In genomic region chr9:114562919-114563751, GRCm38 (mm10) we compare ENCODE assay signal across 8 mouse cellular contexts. TPM values are rescaled to one million over a fixed set of nuclear protein-coding genes. Genes with fewer than 3 reads are reported as not detected.
A peak's percentile ranks its signal among the peaks of the same experiment; 100 is the strongest.
DNase-seq lines count a peak whose midpoint lies in the region; ATAC-seq and TF ChIP-seq lines count a peak whose summit lies in the region.

No protein-coding gene starts in this region.

- TF ChIP-seq POLR2A in small intestine, adult 2 months (IDR thresholded peaks at IDR 0.05; ENCODE audit: low read depth, low read length): no peak

- peak overlapping the region; percentile 54 for H3K4me3 ChIP-seq in layer of hippocampus, adult 2 months
- H3K4me3 ChIP-seq in brown adipose tissue, adult 24 weeks (ENCODE audit: insufficient read depth, low read depth, low read length): peak overlapping the region; percentile 35; the same call in 1 of the 2 replicates
- H3K4me3 ChIP-seq in forebrain, postnatal 0 days (ENCODE audit: low read depth, low read length): peak overlapping the region; percentile 53
- peak overlapping the region; percentile 59 for H3K4me3 ChIP-seq in liver, embryonic 12.5 days
- H3K4me3 ChIP-seq in small intestine, adult 2 months (ENCODE audit: low read depth, low read length): peak overlapping the region; percentile 59

- peak overlapping the region; percentile 77 for H3K4me2 ChIP-seq in forebrain, postnatal 0 days (ENCODE audit: low read depth)
- peak overlapping the region; percentile 66 for H3K4me2 ChIP-seq in liver, embryonic 12.5 days

- no peaks in the 10 kb centered on the region for H3K9me3 ChIP-seq in forebrain, postnatal 0 days (ENCODE audit: low read length)
- H3K9me3 ChIP-seq in liver, embryonic 12.5 days (replicated peaks): no peaks in the 10 kb centered on the region

- ATAC-seq in forebrain, postnatal 0 days: peak; percentile 86
- ATAC-seq in liver, embryonic 12.5 days: no peak

- WGBS in forebrain, postnatal 0 days: 2% methylated on average over 104 of the region's 122 CpGs
- 2% methylated on average over 117 of the region's 122 CpGs for WGBS in liver, embryonic 12.5 days (ENCODE audit: insufficient replicate concordance)
- WGBS in small intestine, adult 2 months: under 1% methylated on average over 104 of the region's 122 CpGs

- peak overlapping the region; percentile 57 for H3K9ac ChIP-seq in forebrain, postnatal 0 days
- H3K9ac ChIP-seq in liver, embryonic 12.5 days: peak overlapping the region; percentile 63

- DNase-seq in layer of hippocampus, adult 2 months (ENCODE audit: low spot score in 2 of 2): no peak
- DNase-seq in layer of hippocampus, adult 9-11 months: no peak
- DNase-seq in forebrain, postnatal 0 days: peak; percentile 69
- no peak for DNase-seq in ovary, postnatal 14 days (ENCODE audit: low spot score)
- no peak for DNase-seq in adrenal gland, adult 18-20 months (ENCODE audit: low spot score in 2 of 2)

- H3K27ac ChIP-seq in layer of hippocampus, adult 2 months: peak overlapping the region; percentile 59; the same call in 1 of the 2 replicates
- no peak overlapping the region for H3K27ac ChIP-seq in brown adipose tissue, adult 24 weeks (replicated peaks; ENCODE audit: low read depth, low read length)
- no peak overlapping the region for H3K27ac ChIP-seq in forebrain, postnatal 0 days (ENCODE audit: low read depth, low read length)
- H3K27ac ChIP-seq in liver, embryonic 12.5 days: peak overlapping the region; percentile 74
- H3K27ac ChIP-seq in small intestine, adult 2 months (ENCODE audit: insufficient read depth, low read depth, low read length): no peak overlapping the region

- H3K27me3 ChIP-seq in forebrain, postnatal 0 days (ENCODE audit: insufficient read depth, low read length): peaks cover 49% of the 10 kb centered on the region
- H3K27me3 ChIP-seq in liver, embryonic 12.5 days (replicated peaks): peaks cover 89% of the 10 kb centered on the region
- peaks cover 68% of the 10 kb centered on the region for H3K27me3 ChIP-seq in small intestine, adult 2 months (ENCODE audit: control insufficient read depth, insufficient read depth, low read length)

- no peaks in the 10 kb centered on the region for H3K36me3 ChIP-seq in forebrain, postnatal 0 days (ENCODE audit: insufficient read depth)
- H3K36me3 ChIP-seq in liver, embryonic 12.5 days: no peaks in the 10 kb centered on the region
- no peaks in the 10 kb centered on the region for H3K36me3 ChIP-seq in small intestine, adult 2 months (ENCODE audit: control insufficient read depth, insufficient read depth, low read length)

- TF ChIP-seq CTCF in layer of hippocampus, adult 2 months (conservative IDR thresholded peaks at IDR 0.05): no peak
- no peak for TF ChIP-seq CTCF in forebrain, postnatal 0 days (IDR thresholded peaks at IDR 0.05; ENCODE audit: low read depth)
- no peak for TF ChIP-seq CTCF in small intestine, adult 2 months (IDR thresholded peaks at IDR 0.05; ENCODE audit: extremely low read depth, insufficient read length, insufficient replicate concordance, low read depth, low read length)

- H3K4me1 ChIP-seq in brown adipose tissue, adult 24 weeks (ENCODE audit: control insufficient read depth, insufficient read depth, insufficient read length, low read length): no peaks in the 10 kb centered on the region; the same call in 1 of the 2 replicates
- H3K4me1 ChIP-seq in forebrain, postnatal 0 days (ENCODE audit: insufficient read depth): 0 out of 2 replicates have a peak, but pooled peaks cover 2% of the 10 kb centered on the region
- H3K4me1 ChIP-seq in liver, embryonic 12.5 days: 0 out of 2 replicates have a peak, but pooled peaks cover 14% of the 10 kb centered on the region
- H3K4me1 ChIP-seq in small intestine, adult 2 months (ENCODE audit: control insufficient read depth, insufficient read depth, insufficient read length, low read length): peaks cover 9% of the 10 kb centered on the region; the same call in 1 of the 2 replicates

RNA-seq across cellular contexts. Expression of gene Trim71, which starts 1.0 kb away (rescaled TPM):
- total RNA-seq in layer of hippocampus, adult 2 months (2021): 1 to 10 TPM; 1.3 to 1.4 TPM
- not detected in 2 replicates for polyA plus RNA-seq in brown adipose tissue, adult 24 weeks (2012; ENCODE audit: insufficient read depth, insufficient read length, missing spikeins)
- 0.08 and 0.19 TPM in 2 replicates for total RNA-seq in forebrain, postnatal 0 days (2014; rRNA removed)
- polyA plus RNA-seq in forebrain, postnatal 0 days (2015; fragmentation: Nextera tagmentation; extraction: Ambion mirVana): 0.10 and 0.13 TPM in 2 replicates
- 1.7 and 2.0 TPM in 2 replicates for polyA plus RNA-seq in liver, embryonic 12.5 days (2016; fragmentation: Nextera tagmentation; extraction: Ambion mirVana)
- polyA plus RNA-seq in small intestine, adult 2 months (2012; rRNA removed): not detected in 2 replicates
- total RNA-seq in adrenal gland, adult 18-20 months (2021): not detected

RNA-seq across cellular contexts. Expression of gene C130032M10Rik, which starts 47.6 kb away (rescaled TPM):
- not detected for total RNA-seq in layer of hippocampus, adult 2 months (2021)
- not detected in 2 replicates for polyA plus RNA-seq in brown adipose tissue, adult 24 weeks (2012; ENCODE audit: insufficient read depth, insufficient read length, missing spikeins)
- total RNA-seq in forebrain, postnatal 0 days (2014; rRNA removed): not detected in 2 replicates
- polyA plus RNA-seq in forebrain, postnatal 0 days (2015; fragmentation: Nextera tagmentation; extraction: Ambion mirVana): not detected in 2 replicates
- 0.18 and 0.22 TPM in 2 replicates for polyA plus RNA-seq in liver, embryonic 12.5 days (2016; fragmentation: Nextera tagmentation; extraction: Ambion mirVana)
- polyA plus RNA-seq in small intestine, adult 2 months (2012; rRNA removed): not detected in 2 replicates
- total RNA-seq in adrenal gland, adult 18-20 months (2021): not detected

RNA-seq across cellular contexts. Expression of gene Ccr4, which starts 58.4 kb away (rescaled TPM):
- not detected for total RNA-seq in layer of hippocampus, adult 2 months (2021)
- not detected in 2 replicates for polyA plus RNA-seq in brown adipose tissue, adult 24 weeks (2012; ENCODE audit: insufficient read depth, insufficient read length, missing spikeins)
- total RNA-seq in forebrain, postnatal 0 days (2014; rRNA removed): not detected in 2 replicates
- polyA plus RNA-seq in forebrain, postnatal 0 days (2015; fragmentation: Nextera tagmentation; extraction: Ambion mirVana): not detected in 2 replicates
- polyA plus RNA-seq in liver, embryonic 12.5 days (2016; fragmentation: Nextera tagmentation; extraction: Ambion mirVana): not detected in 2 replicates
- 0.60 and 1.1 TPM in 2 replicates for polyA plus RNA-seq in small intestine, adult 2 months (2012; rRNA removed)
- total RNA-seq in adrenal gland, adult 18-20 months (2021): not detected

Comparison
In these comparisons a context has a peak if more than half of its experiments do, and no peak if none do; other contexts are left out.
1. H3K27ac ChIP-seq: peak in layer of hippocampus, adult 2 months (single experiment) and liver, embryonic 12.5 days (single experiment); none in brown adipose tissue, adult 24 weeks (single experiment), forebrain, postnatal 0 days (single experiment) and small intestine, adult 2 months (single experiment).
2. Peak in every context shown above with its lines, with median percentiles within 50 percentile points of each other: H3K4me3 ChIP-seq.